Mouse (Mus musculus) cerebellum, postnatal 25 days (tissue): Measurements from ENCODE around the gene Gna12.

Experiments used
- DNase-seq, 2 experiments: peaks; one replicate each; pipeline ENCODE4 v3.0.0; 2021; ENCODE audit warnings: mixed read lengths in 2 of 2

Gene Gna12

GRCm38 (mm10) chr5:140794753-140795152 lies 35.5 kb downstream of the Gna12 start:
- DNase-seq, result no peak

GRCm38 (mm10) chr5:140792233-140792632 lies 38.0 kb downstream of the Gna12 start:
- DNase-seq, result no peak

- peak; percentile 63 to 67 for DNase-seq
Observed at GRCm38 (mm10) chr5:140790937-140791877, 39.0 kb downstream of the Gna12 start.

- no peak for DNase-seq
Observed at GRCm38 (mm10) chr5:140790392-140790791, 39.8 kb downstream of the Gna12 start.

- DNase-seq, result no peak
Observed at GRCm38 (mm10) chr5:140789561-140789960, 40.7 kb downstream of the Gna12 start.

- DNase-seq, result no peak
Observed at GRCm38 (mm10) chr5:140785240-140785872, 44.9 kb downstream of the Gna12 start.

GRCm38 (mm10) chr5:140784288-140784687 lies 45.9 kb downstream of the Gna12 start:
- no peak for DNase-seq

GRCm38 (mm10) chr5:140783577-140783976 lies 46.7 kb downstream of the Gna12 start:
- DNase-seq, result no peak

- no peak for DNase-seq
Observed at GRCm38 (mm10) chr5:140781886-140782572, 48.2 kb downstream of the Gna12 start.

GRCm38 (mm10) chr5:140781122-140781521 lies 49.1 kb downstream of the Gna12 start:
- DNase-seq, result no peak

- DNase-seq, result no peak
Observed at GRCm38 (mm10) chr5:140776968-140777367, 53.3 kb downstream of the Gna12 start.

- DNase-seq, result peak; percentile 35 to 49
Observed at GRCm38 (mm10) chr5:140775111-140775510, 55.1 kb downstream of the Gna12 start.

GRCm38 (mm10) chr5:140772158-140772557 lies 58.1 kb downstream of the Gna12 start:
- no peak for DNase-seq

GRCm38 (mm10) chr5:140771612-140772011 lies 58.6 kb downstream of the Gna12 start:
- no peak for DNase-seq

- DNase-seq, result peak; percentile 67 to 73
Observed at GRCm38 (mm10) chr5:140768333-140768732, 61.9 kb downstream of the Gna12 start.

GRCm38 (mm10) chr5:140767704-140768141 lies 62.5 kb downstream of the Gna12 start:
- DNase-seq, result peak; percentile 51 to 61

GRCm38 (mm10) chr5:140766566-140766965 lies 63.7 kb downstream of the Gna12 start:
- DNase-seq, result no peak

GRCm38 (mm10) chr5:140764921-140765613 lies 65.2 kb downstream of the Gna12 start:
- DNase-seq, result no peak

GRCm38 (mm10) chr5:140762540-140762939 lies 67.7 kb downstream of the Gna12 start:
- no peak for DNase-seq

GRCm38 (mm10) chr5:140758864-140759263 lies 71.4 kb downstream of the Gna12 start:
- no peak for DNase-seq

- DNase-seq, result no peak
Observed at GRCm38 (mm10) chr5:140753223-140753622, 77.0 kb downstream of the Gna12 start.

GRCm38 (mm10) chr5:140752639-140753038 lies 77.6 kb downstream of the Gna12 start:
- no peak for DNase-seq

- no peak for DNase-seq
Observed at GRCm38 (mm10) chr5:140752041-140752440, 78.2 kb downstream of the Gna12 start.
